Mouse (Mus musculus) lung, embryonic 14.5 days (tissue): ENCODE data around the gene Ppp1r16b. TPM values are rescaled to one million over a fixed set of nuclear protein-coding genes. Genes with fewer than 3 reads are reported as not detected.
A peak's percentile ranks its signal among the peaks of the same experiment; 100 is the strongest.

Experiments used
- ATAC-seq: fragments of 200-750 bp; cut with Nextera tagmentation; 2 replicates; pipeline ENCODE4 v1.8.0; 2017; ENCODE audit warnings: mild to moderate bottlenecking, moderate TSS enrichment, moderate library complexity; ENCODE audit not compliant: insufficient read depth
- DNase-seq: peaks from one replicate; pipeline ENCODE4 v3.0.0-alpha.2; 2015
- H3K27ac ChIP-seq: fragments of 300-500 bp; sonication (generic); 2 replicates; pipeline ENCODE4 v1.5.1; 2014; ENCODE audit warnings: low read depth, mild to moderate bottlenecking, moderate library complexity
- H3K27me3 ChIP-seq: fragments of 300-500 bp; sonication (generic); 2 replicates; pipeline ENCODE4 v1.6.1; 2014; ENCODE audit warnings: low read length, control low read depth; ENCODE audit not compliant: insufficient read depth
- H3K36me3 ChIP-seq: fragments of 300-500 bp; sonication (generic); 2 replicates; pipeline ENCODE4 v1.6.1; 2014; ENCODE audit warnings: control low read depth; ENCODE audit not compliant: insufficient read depth
- H3K4me1 ChIP-seq: fragments of 300-500 bp; sonication (generic); 2 replicates; pipeline ENCODE4 v1.6.1; 2014; ENCODE audit warnings: antibody characterized with exemption, control low read depth; ENCODE audit not compliant: insufficient read depth
- H3K4me2 ChIP-seq: fragments of 300-500 bp; sonication (generic); 2 replicates; pipeline ENCODE4 v1.6.1; 2014; ENCODE audit warnings: mild to moderate bottlenecking
- H3K4me3 ChIP-seq: fragments of 300-500 bp; sonication (generic); 2 replicates; pipeline ENCODE4 v1.5.1; 2014; ENCODE audit warnings: low read depth, low read length
- H3K9ac ChIP-seq: fragments of 300-500 bp; sonication (generic); 2 replicates; pipeline ENCODE4 v1.6.1; 2014
- H3K9me3 ChIP-seq: fragments of 300-500 bp; sonication (generic); 2 replicates; pipeline ENCODE4 v1.6.1; 2016; ENCODE audit warnings: low read depth, low read length, control low read depth
- CTCF ChIP-seq: IDR thresholded peaks from 2 replicates; pipeline ENCODE4 v1.5.1; 2016; ENCODE audit warnings: antibody characterized with exemption, low read depth
- WGBS: fragments of 180-500 bp; shearing (Covaris S2); extraction: QIAGEN DNeasy Blood & Tissue Kit; methylation state at CpG from one replicate; pipeline ENCODE4 v1.1.7; 2014; 5-methylcytosine and 5-hydroxymethylcytosine counted together
- polyA plus RNA-seq: library from polyadenylated mRNA; unstranded; fragments of >200 nt; fragmentation: Nextera tagmentation; extraction: Ambion mirVana; gene quantifications from 2 replicates; pipeline ENCODE4 v1.2.1, GENCODE M21; 2014

Gene Ppp1r16b
- polyA plus RNA-seq, 1 experiment from 2014 or later = 17.6 TPM

- H3K4me3 ChIP-seq = no peak overlapping the region
These were observed 23.9 kb downstream of the Ppp1r16b start for GRCm38 (mm10) chr2:158689060-158689459.

GRCm38 (mm10) chr2:158689640-158690039 is 24.4 kb downstream of the Ppp1r16b start:
- DNase-seq = no peak
- H3K4me2 ChIP-seq = no peak overlapping the region
- H3K9me3 ChIP-seq = no peaks in the 10 kb centered on the region
- H3K27ac ChIP-seq = no peak overlapping the region
- 67% methylated on average over 7 of the region's 7 CpGs for WGBS
- TF ChIP-seq CTCF = no peak
- H3K9ac ChIP-seq = no peak overlapping the region
- ATAC-seq = no peak
- H3K27me3 ChIP-seq = no peaks in the 10 kb centered on the region
- no peak overlapping the region for H3K4me3 ChIP-seq
- H3K4me1 ChIP-seq = no peaks in the 10 kb centered on the region
- no peaks in the 10 kb centered on the region for H3K36me3 ChIP-seq

More at GRCm38 (mm10) chr2:158689060-158689459, 23.9 kb downstream of the Ppp1r16b start:
- H3K27ac ChIP-seq = no peak overlapping the region
- ATAC-seq (no peak), DNase-seq (peak; percentile 33)
- H3K9ac ChIP-seq = no peak overlapping the region
- TF ChIP-seq CTCF = no peak
- H3K27me3 ChIP-seq = no peaks in the 10 kb centered on the region
- H3K4me2 ChIP-seq = no peak overlapping the region
- 82% methylated on average over 5 of the region's 5 CpGs for WGBS
- H3K4me1 ChIP-seq = no peaks in the 10 kb centered on the region
- no peaks in the 10 kb centered on the region for H3K9me3 ChIP-seq
- H3K36me3 ChIP-seq = no peaks in the 10 kb centered on the region

DNA sequence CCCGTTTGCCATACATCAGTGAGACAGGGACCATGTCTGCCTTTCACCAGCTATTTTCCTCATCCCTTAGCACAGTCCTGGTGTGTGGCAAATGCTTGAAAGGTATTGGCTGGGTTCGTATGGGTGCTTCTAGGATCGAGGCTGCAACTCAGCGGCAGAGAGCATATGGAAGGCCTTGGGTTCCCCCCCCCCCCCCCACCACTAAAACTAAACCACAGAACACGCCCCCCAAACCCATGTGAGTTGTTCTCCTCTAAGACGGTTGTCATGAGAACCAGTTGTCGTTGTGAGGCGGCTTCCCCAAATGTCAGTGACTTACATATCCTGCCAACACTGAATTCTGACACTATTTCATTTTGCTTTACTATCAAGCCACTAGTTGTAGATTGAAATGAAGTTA is 24.9 kb downstream of the Ppp1r16b start:
- no peaks in the 10 kb centered on the region for H3K9me3 ChIP-seq
- no peaks in the 10 kb centered on the region for H3K4me1 ChIP-seq
- DNase-seq (no peak), ATAC-seq (no peak)
- H3K27ac ChIP-seq = no peak overlapping the region
- H3K4me2 ChIP-seq = no peak overlapping the region
- no peak overlapping the region for H3K9ac ChIP-seq
- no peaks in the 10 kb centered on the region for H3K36me3 ChIP-seq
- WGBS = 51% methylated on average over 8 of the region's 8 CpGs
- H3K4me3 ChIP-seq = no peak overlapping the region
- no peak for TF ChIP-seq CTCF
- no peaks in the 10 kb centered on the region for H3K27me3 ChIP-seq

DNA sequence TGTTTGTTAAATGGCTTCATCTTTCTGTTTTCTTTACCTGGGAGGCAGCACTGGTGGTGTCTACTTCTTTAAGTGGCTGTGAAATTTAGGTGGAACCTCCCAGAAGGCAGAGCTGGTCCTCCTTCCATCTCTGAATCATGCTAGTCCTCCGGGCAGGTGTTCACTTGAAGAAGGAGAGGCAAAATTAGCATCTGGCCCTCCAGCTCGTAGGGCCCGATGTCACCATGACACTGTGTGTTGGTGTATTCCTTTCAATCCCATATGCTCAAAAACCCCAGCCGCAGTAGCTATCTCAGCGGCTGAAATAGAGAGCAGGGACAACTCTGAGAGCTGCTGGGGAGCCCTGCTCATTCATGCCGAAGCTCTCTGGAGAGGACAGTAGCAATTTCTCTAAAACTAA is 27.0 kb downstream of the Ppp1r16b start:
- H3K9me3 ChIP-seq = no peaks in the 10 kb centered on the region
- 79% methylated on average over 6 of the region's 6 CpGs for WGBS
- H3K9ac ChIP-seq = no peak overlapping the region
- no peak overlapping the region for H3K4me2 ChIP-seq
- no peaks in the 10 kb centered on the region for H3K4me1 ChIP-seq
- no peak for ATAC-seq
- TF ChIP-seq CTCF = no peak
- no peaks in the 10 kb centered on the region for H3K27me3 ChIP-seq
- no peak overlapping the region for H3K27ac ChIP-seq
- no peaks in the 10 kb centered on the region for H3K36me3 ChIP-seq
- no peak for DNase-seq
- no peak overlapping the region for H3K4me3 ChIP-seq

DNA sequence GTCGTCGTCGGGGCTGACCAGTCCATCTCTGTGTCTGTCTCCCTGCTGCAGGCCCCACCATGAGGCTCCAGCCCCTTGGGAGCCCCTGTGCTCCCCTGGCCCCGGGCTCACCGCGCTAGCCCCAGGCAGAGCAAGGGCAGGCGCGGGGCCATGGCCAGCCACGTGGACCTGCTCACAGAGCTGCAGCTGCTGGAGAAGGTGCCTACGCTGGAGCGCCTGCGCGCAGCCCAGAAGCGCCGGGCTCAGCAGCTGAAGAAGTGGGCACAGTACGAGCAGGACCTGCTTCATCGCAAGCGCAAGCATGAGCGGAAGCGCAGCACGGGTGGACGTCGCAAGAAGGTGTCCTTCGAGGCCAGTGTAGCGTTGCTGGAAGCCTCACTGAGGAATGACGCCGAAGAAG is 30.6 kb downstream of the Ppp1r16b start:
- Histone ChIP-seq H3K27me3 (no peaks in the 10 kb centered on the region), H3K9me3 (no peaks in the 10 kb centered on the region), H3K27ac (no peak overlapping the region), H3K4me3 (no peak overlapping the region), H3K9ac (no peak overlapping the region), H3K4me1 (no peaks in the 10 kb centered on the region), H3K4me2 (no peak overlapping the region), H3K36me3 (no peaks in the 10 kb centered on the region)
- WGBS = 79% methylated on average over 27 of the region's 27 CpGs
- TF ChIP-seq CTCF = no peak
- no peak for ATAC-seq
- no peak for DNase-seq

GRCm38 (mm10) chr2:158696451-158696850 is 31.3 kb downstream of the Ppp1r16b start:
- DNase-seq (peak; percentile 46), ATAC-seq (peak; percentile 56; the same call in 1 of the 2 replicates)
- no peak overlapping the region for H3K4me2 ChIP-seq
- no peak overlapping the region for H3K4me3 ChIP-seq
- no peaks in the 10 kb centered on the region for H3K9me3 ChIP-seq
- H3K36me3 ChIP-seq = no peaks in the 10 kb centered on the region
- no peak overlapping the region for H3K27ac ChIP-seq
- no peak for TF ChIP-seq CTCF
- H3K9ac ChIP-seq = no peak overlapping the region
- 76% methylated on average over 6 of the region's 6 CpGs for whole genome bisulfite sequencing
- H3K27me3 ChIP-seq = no peaks in the 10 kb centered on the region
- no peaks in the 10 kb centered on the region for H3K4me1 ChIP-seq

DNA sequence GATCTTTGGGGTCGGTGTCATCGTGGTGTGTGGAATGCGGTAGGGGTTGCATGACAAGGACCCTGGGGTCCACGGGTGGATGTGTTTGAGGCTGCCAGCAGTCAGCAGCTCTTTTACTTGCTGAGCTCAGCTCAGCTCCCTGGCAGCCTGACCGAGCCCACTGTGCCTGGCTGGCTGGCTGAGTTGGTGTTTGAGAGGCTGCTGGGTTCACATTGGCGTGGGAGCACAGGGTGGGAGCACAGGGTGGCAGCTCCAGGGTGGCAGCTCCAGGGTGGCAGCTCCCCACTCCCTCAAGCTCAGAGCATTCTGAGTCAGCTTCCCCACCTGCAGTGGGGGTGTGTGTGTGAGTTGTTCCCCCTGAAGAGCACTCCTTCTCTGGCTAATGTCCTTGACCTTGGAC is 34.7 kb downstream of the Ppp1r16b start:
- TF ChIP-seq CTCF = no peak
- Histone ChIP-seq H3K9ac (no peak overlapping the region), H3K4me2 (no peak overlapping the region), H3K27ac (no peak overlapping the region), H3K9me3 (no peaks in the 10 kb centered on the region), H3K4me3 (no peak overlapping the region), H3K4me1 (no peaks in the 10 kb centered on the region), H3K27me3 (no peaks in the 10 kb centered on the region), H3K36me3 (no peaks in the 10 kb centered on the region)
- DNase-seq (no peak), ATAC-seq (no peak)
- 52% methylated on average over 6 of the region's 6 CpGs for WGBS
